In the genomic region with DNA sequence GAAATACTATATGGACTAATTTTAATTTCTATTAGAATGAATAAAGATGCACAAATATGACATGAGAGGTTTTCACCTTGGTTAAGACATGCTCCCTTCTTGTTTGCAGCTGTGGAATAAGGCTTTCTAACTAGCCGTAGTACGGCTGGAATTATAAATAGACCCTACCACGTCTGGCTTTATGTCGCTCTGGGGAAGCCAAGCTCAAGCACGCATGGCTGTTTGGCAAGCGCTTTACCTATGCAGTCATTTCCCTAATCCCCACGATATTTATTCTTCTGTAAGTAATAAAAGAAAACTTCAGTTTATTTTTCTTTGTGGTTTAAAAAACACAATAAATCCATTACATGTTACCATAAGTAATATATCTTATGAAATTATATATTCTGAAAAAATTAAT, we compare ENCODE assay signal across 12 mouse cellular contexts.
"Had no signal": no experiment of that assay in that cellular context is flagged by ENCODE, and none has a peak within 500 bp of the region (broad histone marks: within the 10 kb centered on the region; RNA-seq: fewer than 3 reads in every experiment).

No protein-coding gene starts in this region.

- H3K9me3 ChIP-seq: limb, embryonic 13.5 days; liver, embryonic 13.5 days; megakaryocyte, embryonic 14.5 days had no signal

- ATAC-seq: lung, postnatal 0 days; midbrain, embryonic 15.5 days had no signal

- H3K4me2 ChIP-seq: limb, embryonic 13.5 days; liver, embryonic 13.5 days; midbrain, embryonic 15.5 days had no signal

- H3K4me3 ChIP-seq: limb, embryonic 13.5 days; liver, embryonic 13.5 days; megakaryocyte, embryonic 14.5 days; midbrain, embryonic 10.5 days; midbrain, embryonic 15.5 days had no signal

- DNase-seq: kidney, adult 9 months; left cerebral cortex, postnatal 4 days; lung, adult 2 months; lung, postnatal 36 days; thymus, adult 18-20 months; thymus, postnatal 36 days had no signal

- H3K27ac ChIP-seq: limb, embryonic 13.5 days; liver, embryonic 13.5 days; midbrain, embryonic 10.5 days; midbrain, embryonic 15.5 days had no signal

- H3K4me1 ChIP-seq: liver, embryonic 13.5 days; midbrain, embryonic 15.5 days had no signal

- H3K9ac ChIP-seq: limb, embryonic 13.5 days; liver, embryonic 13.5 days; midbrain, embryonic 15.5 days had no signal

- H3K36me3 ChIP-seq: limb, embryonic 13.5 days; liver, embryonic 13.5 days; midbrain, embryonic 10.5 days; midbrain, embryonic 15.5 days had no signal

- H3K27me3 ChIP-seq: limb, embryonic 13.5 days; liver, embryonic 13.5 days; megakaryocyte, embryonic 14.5 days; midbrain, embryonic 15.5 days had no signal
